Mouse (Mus musculus): Measurements from ENCODE around the gene Cxcr2. TPM values are rescaled to one million over a fixed set of nuclear protein-coding genes. Genes with fewer than 3 reads are reported as not detected.

Cxcr2 gene
- polyA plus RNA-seq, 1 experiment: 0.74 TPM

DNA sequence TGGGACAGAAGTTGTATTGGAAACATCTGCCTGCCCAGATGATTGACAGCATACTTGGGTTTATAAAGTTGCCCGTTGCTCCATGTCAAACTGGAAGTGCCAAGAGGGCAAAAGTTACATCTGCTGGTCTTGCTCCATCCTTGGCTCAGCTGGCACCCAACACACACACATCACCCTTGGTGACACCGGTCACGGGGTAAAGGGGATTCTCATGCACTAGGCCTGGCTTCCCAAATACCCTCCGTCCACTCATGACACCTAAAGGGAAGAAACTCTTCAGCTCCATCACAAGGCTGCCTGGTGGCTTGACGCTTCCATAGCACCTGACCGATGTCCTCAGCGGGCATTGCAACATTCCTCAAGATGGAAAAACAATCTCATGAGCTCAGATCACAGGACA, 36.7 kb downstream of the Cxcr2 start:
- no peak for TF ChIP-seq POLR2A (IDR thresholded peaks at IDR 0.05; ENCODE audit: control insufficient read depth, extremely low read depth, insufficient read depth, low read length, poor library complexity)
- no peak for TF ChIP-seq CTCF (IDR thresholded peaks at IDR 0.05; ENCODE audit: borderline replicate concordance, control insufficient read depth, extremely low read depth, insufficient read depth, low read length, poor library complexity)
- WGBS: 94% methylated on average over 7 of the region's 7 CpGs
- Histone ChIP-seq H3K36me3 (ENCODE audit: control insufficient read depth, insufficient read depth, low read length) (no peaks in the 10 kb centered on the region), H3K4me1 (replicated peaks; ENCODE audit: control insufficient read depth, insufficient read depth, low read length) (no peaks in the 10 kb centered on the region; the same call in 1 of the 2 replicates), H3K27ac (ENCODE audit: control insufficient read depth, insufficient read depth, low read length) (no peak overlapping the region), H3K4me3 (ENCODE audit: control insufficient read depth, insufficient read depth, low read length) (no peak overlapping the region), H3K27me3 (ENCODE audit: control insufficient read depth, insufficient read depth, low read length) (no peaks in the 10 kb centered on the region)
- no peak for DNase-seq

DNA sequence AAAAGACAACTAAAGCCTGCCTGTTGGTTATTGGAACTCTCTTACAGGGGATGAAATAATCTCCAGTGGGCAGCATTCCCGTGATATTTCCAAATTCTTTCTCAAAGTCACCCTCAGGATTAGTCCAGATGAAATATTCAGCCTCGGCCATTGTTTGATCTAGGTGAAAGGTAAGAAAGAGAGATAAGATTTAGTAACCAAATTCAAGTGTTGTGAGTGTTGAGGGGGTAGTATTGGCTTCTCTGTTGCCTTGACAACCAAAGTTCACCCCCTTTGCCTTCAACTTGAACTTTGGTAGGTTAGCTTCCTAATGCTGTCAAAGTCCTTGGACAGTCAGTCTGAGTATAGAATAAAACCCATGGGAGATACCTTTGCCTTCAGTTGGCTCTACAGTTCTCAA, 38.9 kb downstream of the Cxcr2 start:
- WGBS: 95% methylated on average over 2 of the region's 2 CpGs

DNA sequence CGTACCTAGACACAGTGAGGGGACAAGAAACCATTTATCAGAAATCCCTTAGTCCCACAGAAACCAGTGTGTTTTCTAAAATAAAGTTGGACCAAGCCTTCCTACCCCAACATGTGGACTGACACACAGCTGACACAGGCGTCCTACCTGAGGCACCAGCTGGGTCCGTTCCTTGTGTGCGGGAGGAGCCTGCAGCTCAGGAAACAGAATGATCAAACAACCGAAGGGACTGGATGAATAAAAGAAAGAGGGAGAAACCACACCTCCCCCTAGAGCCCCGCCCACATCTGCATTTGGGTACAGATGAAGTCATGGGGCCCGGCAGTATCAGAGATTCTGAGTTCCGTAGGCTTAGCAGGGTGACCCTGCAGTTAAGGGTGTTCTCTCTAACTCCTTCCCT, 40.7 kb downstream of the Cxcr2 start, which contains the start of gene Cxcr1:
Gene Cxcr1 (minus strand): TSS at position 187 of the 400 bp plus-strand sequence.
- Histone ChIP-seq H3K4me3 (ENCODE audit: control insufficient read depth, insufficient read depth, low read length) (no peak within 1 kb of the TSS), H3K36me3 (ENCODE audit: control insufficient read depth, insufficient read depth, low read length) (no peaks in the 10 kb centered on the region), H3K4me1 (replicated peaks; ENCODE audit: control insufficient read depth, insufficient read depth, low read length) (no peaks in the 10 kb centered on the region; the same call in 1 of the 2 replicates), H3K27ac (ENCODE audit: control insufficient read depth, insufficient read depth, low read length) (no peak within 1 kb of the TSS), H3K27me3 (ENCODE audit: control insufficient read depth, insufficient read depth, low read length) (no peaks in the 10 kb centered on the region)
- no peak for DNase-seq
- 54% methylated on average over 8 of the region's 8 CpGs for WGBS
- TF ChIP-seq CTCF (IDR thresholded peaks at IDR 0.05; ENCODE audit: borderline replicate concordance, control insufficient read depth, extremely low read depth, insufficient read depth, low read length, poor library complexity): no peak
- no peak for TF ChIP-seq POLR2A (IDR thresholded peaks at IDR 0.05; ENCODE audit: control insufficient read depth, extremely low read depth, insufficient read depth, low read length, poor library complexity)

More for the DNA sequence above, 38.9 kb downstream of the Cxcr2 start:
- no peak for TF ChIP-seq CTCF (IDR thresholded peaks at IDR 0.05; ENCODE audit: borderline replicate concordance, control insufficient read depth, extremely low read depth, insufficient read depth, low read length, poor library complexity)
- TF ChIP-seq POLR2A (IDR thresholded peaks at IDR 0.05; ENCODE audit: control insufficient read depth, extremely low read depth, insufficient read depth, low read length, poor library complexity): no peak
- no peak overlapping the region for H3K27ac ChIP-seq (ENCODE audit: control insufficient read depth, insufficient read depth, low read length)
- H3K4me1 ChIP-seq (replicated peaks; ENCODE audit: control insufficient read depth, insufficient read depth, low read length): no peaks in the 10 kb centered on the region; the same call in 1 of the 2 replicates
- no peak for DNase-seq
- no peak overlapping the region for H3K4me3 ChIP-seq (ENCODE audit: control insufficient read depth, insufficient read depth, low read length)
- H3K27me3 ChIP-seq (ENCODE audit: control insufficient read depth, insufficient read depth, low read length): no peaks in the 10 kb centered on the region
- no peaks in the 10 kb centered on the region for H3K36me3 ChIP-seq (ENCODE audit: control insufficient read depth, insufficient read depth, low read length)

DNA sequence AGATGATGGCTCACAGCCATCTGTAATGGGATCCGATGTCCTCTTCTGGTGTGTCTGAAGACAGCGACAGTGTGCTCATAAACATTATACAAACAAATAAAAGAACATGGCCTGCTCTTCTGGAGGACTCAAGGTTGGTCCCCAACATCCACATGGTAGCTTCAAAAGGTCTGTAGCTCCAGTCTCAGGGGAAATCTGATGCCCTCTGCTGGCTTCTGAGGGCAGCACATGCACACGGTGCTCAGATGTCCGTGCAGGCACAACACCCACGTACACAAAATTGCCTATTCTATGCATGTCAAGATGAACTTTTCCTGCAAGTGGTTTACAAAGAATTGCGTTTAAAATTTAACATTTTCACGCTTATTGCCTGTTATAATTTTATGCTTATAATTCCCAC, 42.2 kb downstream of the Cxcr2 start:
- Histone ChIP-seq H3K27me3 (ENCODE audit: control insufficient read depth, insufficient read depth, low read length) (no peaks in the 10 kb centered on the region), H3K36me3 (ENCODE audit: control insufficient read depth, insufficient read depth, low read length) (no peaks in the 10 kb centered on the region), H3K4me3 (ENCODE audit: control insufficient read depth, insufficient read depth, low read length) (no peak overlapping the region), H3K4me1 (replicated peaks; ENCODE audit: control insufficient read depth, insufficient read depth, low read length) (no peaks in the 10 kb centered on the region; the same call in 1 of the 2 replicates), H3K27ac (ENCODE audit: control insufficient read depth, insufficient read depth, low read length) (no peak overlapping the region)
- DNase-seq: peak; percentile 18
- peak; percentile 71; the same call in 1 of the 2 replicates for TF ChIP-seq CTCF (IDR thresholded peaks at IDR 0.05; ENCODE audit: borderline replicate concordance, control insufficient read depth, extremely low read depth, insufficient read depth, low read length, poor library complexity)
- TF ChIP-seq POLR2A (IDR thresholded peaks at IDR 0.05; ENCODE audit: control insufficient read depth, extremely low read depth, insufficient read depth, low read length, poor library complexity): no peak
- WGBS: 43% methylated on average over 7 of the region's 7 CpGs

DNA sequence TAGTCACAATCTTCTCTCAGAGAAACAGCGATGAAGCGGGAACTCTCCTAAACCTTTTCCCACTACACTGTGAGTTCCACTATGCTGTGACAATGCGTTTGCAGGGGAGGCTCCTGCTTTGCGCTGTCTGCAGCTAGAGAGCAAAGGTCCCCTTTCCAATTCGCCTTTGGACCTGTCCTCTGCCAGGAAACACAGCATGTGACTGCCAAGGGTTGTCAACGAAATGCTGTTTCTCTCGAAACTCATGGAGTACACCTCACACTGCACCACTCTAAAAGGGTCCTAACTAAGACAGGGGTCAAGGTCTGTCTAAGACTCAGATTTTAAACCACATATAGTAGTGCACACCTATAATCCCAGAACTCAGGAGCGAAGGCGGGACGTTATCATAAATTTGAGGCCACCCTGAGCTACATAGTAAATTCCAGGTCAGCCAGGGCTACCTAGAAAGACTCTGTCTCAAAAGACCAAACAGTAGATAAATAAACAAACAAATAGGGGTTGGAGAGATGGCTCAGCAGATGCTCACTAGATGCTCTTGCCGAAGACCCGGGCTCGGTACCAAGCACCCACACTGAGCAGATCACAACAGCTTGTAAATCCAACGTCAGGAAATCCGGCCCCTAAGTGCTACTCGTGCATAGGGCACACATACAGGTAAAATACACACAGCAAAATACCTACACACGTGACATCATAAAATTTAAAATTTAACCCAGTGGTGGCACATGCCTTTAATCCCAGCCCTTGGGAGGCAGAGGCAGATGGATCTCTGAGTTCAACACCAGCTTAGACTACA, 43.0 kb downstream of the Cxcr2 start:
- TF ChIP-seq POLR2A (IDR thresholded peaks at IDR 0.05; ENCODE audit: control insufficient read depth, extremely low read depth, insufficient read depth, low read length, poor library complexity) (no peak), CTCF (IDR thresholded peaks at IDR 0.05; ENCODE audit: borderline replicate concordance, control insufficient read depth, extremely low read depth, insufficient read depth, low read length, poor library complexity) (no peak)
- WGBS: 90% methylated on average over 17 of the region's 17 CpGs
- Histone ChIP-seq H3K36me3 (ENCODE audit: control insufficient read depth, insufficient read depth, low read length) (no peaks in the 10 kb centered on the region), H3K27me3 (ENCODE audit: control insufficient read depth, insufficient read depth, low read length) (no peaks in the 10 kb centered on the region), H3K4me3 (ENCODE audit: control insufficient read depth, insufficient read depth, low read length) (no peak overlapping the region), H3K4me1 (replicated peaks; ENCODE audit: control insufficient read depth, insufficient read depth, low read length) (no peaks in the 10 kb centered on the region; the same call in 1 of the 2 replicates), H3K27ac (ENCODE audit: control insufficient read depth, insufficient read depth, low read length) (no peak overlapping the region)
- no peak for DNase-seq

DNA sequence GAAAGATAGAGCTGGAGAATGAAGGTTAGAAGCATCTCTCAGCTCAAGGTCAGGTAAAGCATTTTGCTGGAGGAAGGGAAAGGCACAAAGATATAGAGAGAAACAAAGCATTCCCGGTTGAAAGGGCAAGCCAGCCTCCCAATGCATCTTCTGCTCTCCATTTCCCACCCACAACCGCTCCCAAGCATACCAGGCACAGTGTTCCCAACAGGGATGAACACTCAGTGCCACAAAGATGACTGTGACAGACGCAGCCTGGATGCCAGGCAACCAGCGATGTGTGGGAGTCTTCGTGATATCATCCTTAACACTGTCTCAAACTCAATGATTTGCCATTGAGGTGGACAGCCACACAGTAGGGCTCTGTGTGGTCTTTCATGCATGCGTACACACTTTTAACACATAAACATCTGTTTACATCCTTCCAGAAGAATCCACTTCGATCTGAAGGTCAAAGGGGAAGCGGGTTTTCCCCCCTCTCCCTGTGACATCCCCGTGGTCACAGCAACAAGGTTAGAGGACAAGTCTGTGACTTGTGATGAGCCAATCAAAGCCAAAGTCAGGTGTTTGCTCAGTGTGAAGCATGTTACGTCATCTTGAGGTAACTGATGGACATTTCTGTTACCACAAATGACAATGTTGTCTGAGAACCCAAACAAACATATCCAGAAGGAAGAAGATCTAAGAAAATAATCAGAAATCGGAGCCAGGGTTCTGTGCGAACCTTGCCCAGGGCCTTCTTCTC, 44.1 kb downstream of the Cxcr2 start:
- DNase-seq: no peak
- Histone ChIP-seq H3K4me3 (ENCODE audit: control insufficient read depth, insufficient read depth, low read length) (no peak overlapping the region), H3K27me3 (ENCODE audit: control insufficient read depth, insufficient read depth, low read length) (no peaks in the 10 kb centered on the region), H3K4me1 (replicated peaks; ENCODE audit: control insufficient read depth, insufficient read depth, low read length) (no peaks in the 10 kb centered on the region; the same call in 1 of the 2 replicates), H3K27ac (ENCODE audit: control insufficient read depth, insufficient read depth, low read length) (no peak overlapping the region), H3K36me3 (ENCODE audit: control insufficient read depth, insufficient read depth, low read length) (no peaks in the 10 kb centered on the region)
- 86% methylated on average over 12 of the region's 12 CpGs for WGBS
- TF ChIP-seq CTCF (IDR thresholded peaks at IDR 0.05; ENCODE audit: borderline replicate concordance, control insufficient read depth, extremely low read depth, insufficient read depth, low read length, poor library complexity) (no peak), POLR2A (IDR thresholded peaks at IDR 0.05; ENCODE audit: control insufficient read depth, extremely low read depth, insufficient read depth, low read length, poor library complexity) (no peak)
